Mouse (Mus musculus) CH12.LX (cell line): ENCODE results near the gene Apobec3.

Source experiments
- CHD2 ChIP-seq: IDR thresholded peaks from 2 replicates; pipeline ENCODE4 v1.6.1; 2011; ENCODE audit warnings: low read length, improper control_type of control experiment
- CTCF ChIP-seq, 2 experiments: IDR thresholded peaks in 1 of 2; conservative IDR thresholded peaks in 1 of 2; 2 replicates each; pipeline ENCODE4 v1.5.1; 2011 to 2012; ENCODE audit warnings: low read depth in 2 of 2, low read length in 2 of 2, improper control_type of control experiment in 1 of 2, inconsistent platforms in 1 of 2, mild to moderate bottlenecking in 1 of 2, moderate library complexity in 1 of 2
- EP300 ChIP-seq: IDR thresholded peaks from 2 replicates; pipeline ENCODE4 v1.6.1; 2011; ENCODE audit warnings: low read length, improper control_type of control experiment
- KAT2A ChIP-seq: IDR thresholded peaks from 2 replicates; pipeline ENCODE4 v1.6.1; 2012; ENCODE audit warnings: low read length, improper control_type of control experiment, inconsistent platforms; ENCODE audit not compliant: insufficient replicate concordance
- MAZ ChIP-seq: IDR thresholded peaks from 2 replicates; pipeline ENCODE4 v1.6.1; 2012; ENCODE audit warnings: low read depth, mild to moderate bottlenecking, inconsistent platforms, low read length, improper control_type of control experiment, moderate library complexity
- MEF2A ChIP-seq: IDR thresholded peaks from 2 replicates; pipeline ENCODE4 v1.6.1; 2014; ENCODE audit warnings: low read depth, mild to moderate bottlenecking, inconsistent platforms, low read length, improper control_type of control experiment, borderline replicate concordance
- TBP ChIP-seq: conservative IDR thresholded peaks from 2 replicates; pipeline ENCODE4 v1.6.1; 2011; ENCODE audit warnings: low read depth, low read length, improper control_type of control experiment
- TCF12 ChIP-seq: IDR thresholded peaks from 2 replicates; pipeline ENCODE4 v1.6.1; 2014; ENCODE audit warnings: low read depth, mild to moderate bottlenecking, inconsistent platforms, low read length, improper control_type of control experiment
- USF1 ChIP-seq: IDR thresholded peaks from 2 replicates; pipeline ENCODE4 v1.6.1; 2014; ENCODE audit warnings: low read depth, mild to moderate bottlenecking, inconsistent platforms, low read length, improper control_type of control experiment
- ZC3H11A ChIP-seq: IDR thresholded peaks from 2 replicates; pipeline ENCODE4 v1.6.1; 2012; ENCODE audit warnings: low read depth, mild to moderate bottlenecking, inconsistent platforms, low read length, improper control_type of control experiment

DNA sequence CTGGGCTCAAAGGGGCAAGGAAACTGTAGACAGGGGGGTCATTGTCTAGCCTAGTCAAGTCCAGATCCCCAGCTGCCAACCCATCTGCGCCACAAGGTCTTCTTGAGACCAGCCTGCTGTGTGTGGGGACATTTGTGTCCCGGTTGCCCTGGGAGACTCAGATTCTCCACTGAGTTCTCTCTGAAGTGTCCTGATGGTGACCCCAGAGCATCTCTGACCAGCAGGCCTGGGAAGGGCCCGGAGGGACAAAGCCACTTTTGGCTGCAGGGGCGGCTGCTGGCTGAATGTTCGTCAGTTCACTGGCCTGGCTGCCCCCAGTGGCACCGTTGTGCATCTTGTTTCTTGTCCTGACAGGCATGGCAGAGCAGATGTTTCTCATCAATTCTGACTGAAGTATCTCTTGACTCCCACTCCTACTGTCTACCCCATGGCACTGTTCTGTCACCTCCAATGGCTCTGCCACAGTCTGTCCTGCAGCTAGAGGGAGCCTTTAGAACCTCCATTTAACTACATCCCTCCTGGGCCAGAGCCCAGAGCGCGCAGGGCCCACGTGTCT, 70.0 kb downstream of the Apobec3 start:
- peak in 1 of 2 experiments; percentile 43; a peak in 2 of 4 replicates for TF ChIP-seq CTCF (conservative IDR thresholded peaks at IDR 0.05 in 1 of 2, IDR thresholded peaks at IDR 0.05 in 1 of 2; ENCODE audit: low read depth in 2 of 2, low read length in 2 of 2)
- TF ChIP-seq ZC3H11A: no peak
- TF ChIP-seq CHD2: no peak
- TF ChIP-seq TCF12: no peak
- no peak for TF ChIP-seq KAT2A
- no peak for TF ChIP-seq USF1
- TF ChIP-seq TBP: no peak
- TF ChIP-seq MAZ: no peak
- no peak for TF ChIP-seq EP300
- no peak for TF ChIP-seq MEF2A
